Mouse (Mus musculus) neural tube, embryonic 14.5 days (tissue): Measurements from ENCODE around the gene Klf12. TPM values are rescaled to one million over a fixed set of nuclear protein-coding genes. Genes with fewer than 3 reads are reported as not detected.

Experiments used
- ATAC-seq: fragments of 200-750 bp; cut with Nextera tagmentation; 2 replicates; pipeline ENCODE4 v1.8.0; 2017; ENCODE audit warnings: low read depth, mild to moderate bottlenecking, moderate TSS enrichment, moderate library complexity
- H3K27ac ChIP-seq: fragments of 300-500 bp; sonication (generic); 2 replicates; pipeline ENCODE4 v1.5.1; 2014; ENCODE audit warnings: low read depth, mild to moderate bottlenecking, control low read depth, low read length, moderate library complexity, mixed read lengths
- H3K27me3 ChIP-seq: fragments of 300-500 bp; sonication (generic); 2 replicates; pipeline ENCODE4 v1.6.1; 2014; ENCODE audit warnings: low read length; ENCODE audit not compliant: control insufficient read depth, insufficient read depth
- H3K36me3 ChIP-seq: fragments of 300-500 bp; sonication (generic); 2 replicates; pipeline ENCODE4 v1.6.1; 2014; ENCODE audit warnings: low read length, mixed read lengths; ENCODE audit not compliant: control insufficient read depth, insufficient read depth
- H3K4me1 ChIP-seq: fragments of 300-500 bp; sonication (generic); 2 replicates; pipeline ENCODE4 v1.6.1; 2014; ENCODE audit warnings: low read length; ENCODE audit not compliant: control insufficient read depth, insufficient read depth
- H3K4me2 ChIP-seq: fragments of 300-500 bp; sonication (generic); 2 replicates; pipeline ENCODE4 v1.6.1; 2014; ENCODE audit warnings: mild to moderate bottlenecking, low read depth, low read length, control low read depth
- H3K4me3 ChIP-seq: fragments of 300-500 bp; sonication (generic); 2 replicates; pipeline ENCODE4 v1.5.1; 2014; ENCODE audit warnings: low read depth, low read length, control low read depth, mixed read lengths
- H3K9ac ChIP-seq: fragments of 300-500 bp; sonication (generic); replicated peaks from 2 replicates; pipeline ENCODE4 v1.6.1; 2014; ENCODE audit warnings: low read depth, mild to moderate bottlenecking, control low read depth, low read length, mixed read lengths
- H3K9me3 ChIP-seq: fragments of 300-500 bp; sonication (generic); 2 replicates; pipeline ENCODE4 v1.6.1; 2016; ENCODE audit warnings: low read length; ENCODE audit not compliant: control insufficient read depth
- WGBS: fragments of 180-500 bp; shearing (Covaris S2); extraction: QIAGEN DNeasy Blood & Tissue Kit; methylation state at CpG from one replicate; pipeline ENCODE4 v1.1.7; 2014; 5-methylcytosine and 5-hydroxymethylcytosine counted together
- polyA plus RNA-seq: library from polyadenylated mRNA; unstranded; fragments of >200 nt; fragmentation: Nextera tagmentation; extraction: Ambion mirVana; gene quantifications from 2 replicates; pipeline ENCODE4 v1.2.1, GENCODE M21; 2014

The Klf12 gene
- polyA plus RNA-seq, 1 experiment from 2014 or later: 43.7 TPM

GRCm38 (mm10) chr14:100197199-100197598 is 87.3 kb downstream of the Klf12 start:
- Histone ChIP-seq H3K9me3 (no peaks in the 10 kb centered on the region), H3K27ac (no peak overlapping the region), H3K4me1 (no peaks in the 10 kb centered on the region), H3K4me2 (no peak overlapping the region), H3K4me3 (no peak overlapping the region), H3K9ac (no peak overlapping the region), H3K27me3 (no peaks in the 10 kb centered on the region), H3K36me3 (no peaks in the 10 kb centered on the region)
- WGBS: 95% methylated on average over 8 of the region's 8 CpGs
- ATAC-seq: no peak

- no peaks in the 10 kb centered on the region for H3K9me3 ChIP-seq
- H3K4me1 ChIP-seq: no peaks in the 10 kb centered on the region
- H3K9ac ChIP-seq: no peak overlapping the region
- WGBS: 85% methylated on average over 11 of the region's 11 CpGs
- no peaks in the 10 kb centered on the region for H3K27me3 ChIP-seq
- no peak for ATAC-seq
- no peak overlapping the region for H3K27ac ChIP-seq
- H3K4me3 ChIP-seq: no peak overlapping the region
- H3K36me3 ChIP-seq: no peaks in the 10 kb centered on the region
- H3K4me2 ChIP-seq: no peak overlapping the region
Observed at GRCm38 (mm10) chr14:100189490-100190197, 94.8 kb downstream of the Klf12 start.

- Histone ChIP-seq H3K27ac (no peak overlapping the region), H3K4me3 (no peak overlapping the region)
- ATAC-seq: no peak
Observed at GRCm38 (mm10) chr14:100187372-100187771, 97.1 kb downstream of the Klf12 start.

GRCm38 (mm10) chr14:100177796-100178195 is 106.7 kb downstream of the Klf12 start:
- no peak overlapping the region for H3K9ac ChIP-seq
- H3K9me3 ChIP-seq: no peaks in the 10 kb centered on the region
- H3K27ac ChIP-seq: no peak overlapping the region
- H3K4me1 ChIP-seq: no peaks in the 10 kb centered on the region
- ATAC-seq: no peak
- no peaks in the 10 kb centered on the region for H3K36me3 ChIP-seq
- H3K27me3 ChIP-seq: no peaks in the 10 kb centered on the region
- H3K4me3 ChIP-seq: no peak overlapping the region
- no peak overlapping the region for H3K4me2 ChIP-seq
- WGBS: 91% methylated on average over 3 of the region's 3 CpGs

More at GRCm38 (mm10) chr14:100187372-100187771, 97.1 kb downstream of the Klf12 start:
- H3K27me3 ChIP-seq: no peaks in the 10 kb centered on the region
- no peaks in the 10 kb centered on the region for H3K9me3 ChIP-seq
- no peak overlapping the region for H3K4me2 ChIP-seq
- H3K36me3 ChIP-seq: no peaks in the 10 kb centered on the region
- H3K4me1 ChIP-seq: no peaks in the 10 kb centered on the region
- WGBS: 83% methylated on average over 3 of the region's 3 CpGs
- H3K9ac ChIP-seq: no peak overlapping the region

GRCm38 (mm10) chr14:100165075-100165474 is 119.4 kb downstream of the Klf12 start:
- Histone ChIP-seq H3K27me3 (no peaks in the 10 kb centered on the region), H3K9me3 (no peaks in the 10 kb centered on the region), H3K36me3 (no peaks in the 10 kb centered on the region), H3K4me2 (no peak overlapping the region), H3K27ac (no peak overlapping the region), H3K4me3 (no peak overlapping the region), H3K4me1 (peaks cover 4% of the 10 kb centered on the region; the same call in 1 of the 2 replicates), H3K9ac (no peak overlapping the region)
- 94% methylated on average over 2 of the region's 2 CpGs for WGBS
- ATAC-seq: no peak

GRCm38 (mm10) chr14:100156639-100157038 is 127.8 kb downstream of the Klf12 start:
- H3K9ac ChIP-seq: no peak overlapping the region
- no peak overlapping the region for H3K27ac ChIP-seq
- no peaks in the 10 kb centered on the region for H3K36me3 ChIP-seq
- no peak overlapping the region for H3K4me2 ChIP-seq
- no peaks in the 10 kb centered on the region for H3K4me1 ChIP-seq
- H3K9me3 ChIP-seq: no peaks in the 10 kb centered on the region
- no peak for ATAC-seq
- H3K27me3 ChIP-seq: no peaks in the 10 kb centered on the region
- no peak overlapping the region for H3K4me3 ChIP-seq

- H3K9me3 ChIP-seq: no peaks in the 10 kb centered on the region
- no peak overlapping the region for H3K9ac ChIP-seq
- H3K4me1 ChIP-seq: no peaks in the 10 kb centered on the region
- no peaks in the 10 kb centered on the region for H3K27me3 ChIP-seq
- no peak overlapping the region for H3K4me3 ChIP-seq
- no peak for ATAC-seq
- H3K4me2 ChIP-seq: no peak overlapping the region
- no peak overlapping the region for H3K27ac ChIP-seq
- H3K36me3 ChIP-seq: no peaks in the 10 kb centered on the region
- WGBS: 93% methylated on average over 8 of the region's 8 CpGs
Observed at GRCm38 (mm10) chr14:100147666-100148065, 136.8 kb downstream of the Klf12 start.

GRCm38 (mm10) chr14:100140370-100140769 is 144.1 kb downstream of the Klf12 start:
- WGBS: 100% methylated on average over 1 of the region's 1 CpGs
- no peaks in the 10 kb centered on the region for H3K9me3 ChIP-seq
- no peak overlapping the region for H3K4me2 ChIP-seq
- H3K4me3 ChIP-seq: no peak overlapping the region
- no peaks in the 10 kb centered on the region for H3K27me3 ChIP-seq
- no peak for ATAC-seq
- H3K9ac ChIP-seq: no peak overlapping the region
- no peaks in the 10 kb centered on the region for H3K4me1 ChIP-seq
- H3K27ac ChIP-seq: no peak overlapping the region
- H3K36me3 ChIP-seq: no peaks in the 10 kb centered on the region

GRCm38 (mm10) chr14:100134304-100134703 is 150.2 kb downstream of the Klf12 start:
- H3K27me3 ChIP-seq: no peaks in the 10 kb centered on the region
- H3K27ac ChIP-seq: no peak overlapping the region
- ATAC-seq: no peak
- H3K9me3 ChIP-seq: no peaks in the 10 kb centered on the region
- H3K4me1 ChIP-seq: no peaks in the 10 kb centered on the region
- 83% methylated on average over 9 of the region's 9 CpGs for WGBS
- H3K4me2 ChIP-seq: no peak overlapping the region
- H3K4me3 ChIP-seq: no peak overlapping the region
- H3K36me3 ChIP-seq: no peaks in the 10 kb centered on the region
- H3K9ac ChIP-seq: no peak overlapping the region
